Mouse (Mus musculus) midbrain, embryonic 15.5 days (tissue): ENCODE measurements at regions not wholly inside any gene's neighbourhood (a gene's known extent, or its start where the extent isn't known, plus 50 kb on each side); places are given as distances from the start of the nearest gene placed in this dataset.
A peak's percentile ranks its signal among the peaks of the same experiment; 100 is the strongest.

Experiments
- ATAC-seq: fragments of 200-750 bp; cut with Nextera tagmentation; replicated peaks from 2 replicates; pipeline ENCODE4 v1.8.0; 2017; ENCODE audit warnings: moderate TSS enrichment
- H3K27ac ChIP-seq: fragments of 300-500 bp; sonication (generic); 2 replicates; pipeline ENCODE4 v1.5.1; 2015; ENCODE audit warnings: mild to moderate bottlenecking, inconsistent platforms
- H3K27me3 ChIP-seq: fragments of 300-500 bp; sonication (generic); replicated peaks from 2 replicates; pipeline ENCODE4 v1.6.1; 2015; ENCODE audit warnings: inconsistent platforms
- H3K36me3 ChIP-seq: fragments of 300-500 bp; sonication (generic); replicated peaks from 2 replicates; pipeline ENCODE4 v1.6.1; 2015; ENCODE audit warnings: inconsistent platforms
- H3K4me1 ChIP-seq: fragments of 300-500 bp; sonication (generic); 2 replicates; pipeline ENCODE4 v1.6.1; 2015; ENCODE audit warnings: inconsistent platforms
- H3K4me2 ChIP-seq: fragments of 300-500 bp; sonication (generic); 2 replicates; pipeline ENCODE4 v1.6.1; 2015; ENCODE audit warnings: inconsistent platforms, mild to moderate bottlenecking, moderate library complexity
- H3K4me3 ChIP-seq: fragments of 300-500 bp; sonication (generic); 2 replicates; pipeline ENCODE4 v1.5.1; 2015; ENCODE audit warnings: mild to moderate bottlenecking, inconsistent platforms
- H3K9ac ChIP-seq: fragments of 300-500 bp; sonication (generic); 2 replicates; pipeline ENCODE4 v1.6.1; 2015; ENCODE audit warnings: mild to moderate bottlenecking, inconsistent platforms
- H3K9me3 ChIP-seq: fragments of 300-500 bp; sonication (generic); 2 replicates; pipeline ENCODE4 v1.6.1; 2016; ENCODE audit warnings: inconsistent platforms
- WGBS: fragments of 180-500 bp; shearing (Covaris S2); methylation state at CpG from one replicate; pipeline ENCODE4 v1.1.7; 2015; ENCODE audit warnings: mixed read lengths; 5-methylcytosine and 5-hydroxymethylcytosine counted together

- no peaks in the 10 kb centered on the region for H3K9me3 ChIP-seq
- H3K36me3 ChIP-seq: no peaks in the 10 kb centered on the region
- peak overlapping the region; percentile 12 for H3K4me3 ChIP-seq
- no peaks in the 10 kb centered on the region; the same call in none of the 2 replicates for H3K27me3 ChIP-seq
- H3K4me2 ChIP-seq: peak overlapping the region; percentile 35
- 20% methylated on average over 13 of the region's 13 CpGs for WGBS
- ATAC-seq: peak; percentile 55
- H3K27ac ChIP-seq: peak overlapping the region; percentile 56
- H3K9ac ChIP-seq: no peak overlapping the region
- H3K4me1 ChIP-seq: peaks cover 20% of the 10 kb centered on the region
Observed at GRCm38 (mm10) chr3:34195729-34196450, 114.8 kb upstream of the Dnajc19 start.

- Histone ChIP-seq H3K9me3 (0 out of 2 replicates have a peak, but pooled peaks cover 6% of the 10 kb centered on the region), H3K4me2 (no peak overlapping the region), H3K4me3 (no peak overlapping the region), H3K36me3 (no peaks in the 10 kb centered on the region), H3K9ac (no peak overlapping the region), H3K4me1 (peaks cover 2% of the 10 kb centered on the region; the same call in 1 of the 2 replicates), H3K27ac (no peak overlapping the region), H3K27me3 (no peaks in the 10 kb centered on the region)
- WGBS: 35% methylated on average over 6 of the region's 6 CpGs
- ATAC-seq: peak; percentile 90
Observed at GRCm38 (mm10) chr3:34173416-34174097, 92.4 kb upstream of the Dnajc19 start.

GRCm38 (mm10) chr3:34172899-34173298, 91.8 kb upstream of the Dnajc19 start:
- peaks cover 2% of the 10 kb centered on the region; the same call in 1 of the 2 replicates for H3K4me1 ChIP-seq
- H3K9me3 ChIP-seq: 0 out of 2 replicates have a peak, but pooled peaks cover 6% of the 10 kb centered on the region
- H3K4me2 ChIP-seq: no peak overlapping the region
- H3K27me3 ChIP-seq: no peaks in the 10 kb centered on the region
- H3K4me3 ChIP-seq: no peak overlapping the region
- WGBS: 27% methylated on average over 4 of the region's 4 CpGs
- H3K27ac ChIP-seq: 0 out of 2 replicates have a peak overlapping the region, but pooled peaks have one; percentile 15
- H3K9ac ChIP-seq: no peak overlapping the region
- ATAC-seq: peak; percentile 35; the same call in 1 of the 2 replicates
- no peaks in the 10 kb centered on the region for H3K36me3 ChIP-seq

GRCm38 (mm10) chr3:34171893-34172292, 90.8 kb upstream of the Dnajc19 start:
- Histone ChIP-seq H3K27ac (no peak overlapping the region), H3K9ac (no peak overlapping the region), H3K4me3 (no peak overlapping the region), H3K4me1 (peaks cover 2% of the 10 kb centered on the region; the same call in 1 of the 2 replicates), H3K36me3 (no peaks in the 10 kb centered on the region), H3K4me2 (no peak overlapping the region), H3K9me3 (no peaks in the 10 kb centered on the region), H3K27me3 (no peaks in the 10 kb centered on the region)
- WGBS: 54% methylated on average over 6 of the region's 6 CpGs
- ATAC-seq: no peak

- H3K4me2 ChIP-seq: no peak overlapping the region
- 0 out of 2 replicates have a peak, but pooled peaks cover 2% of the 10 kb centered on the region for H3K4me1 ChIP-seq
- ATAC-seq: no peak
- no peaks in the 10 kb centered on the region for H3K36me3 ChIP-seq
- H3K9me3 ChIP-seq: no peaks in the 10 kb centered on the region
- WGBS: 91% methylated on average over 1 of the region's 1 CpGs
- H3K4me3 ChIP-seq: no peak overlapping the region
- no peaks in the 10 kb centered on the region for H3K27me3 ChIP-seq
- H3K9ac ChIP-seq: no peak overlapping the region
- no peak overlapping the region for H3K27ac ChIP-seq
Observed at GRCm38 (mm10) chr3:34168087-34168486, 87.0 kb upstream of the Dnajc19 start.

- Histone ChIP-seq H3K4me2 (no peak overlapping the region), H3K36me3 (no peaks in the 10 kb centered on the region), H3K27ac (no peak overlapping the region), H3K4me1 (no peaks in the 10 kb centered on the region), H3K27me3 (no peaks in the 10 kb centered on the region), H3K9ac (no peak overlapping the region), H3K4me3 (no peak overlapping the region), H3K9me3 (no peaks in the 10 kb centered on the region)
- no peak for ATAC-seq
- WGBS: 68% methylated on average over 2 of the region's 2 CpGs
Observed at GRCm38 (mm10) chr3:34150036-34150435, 68.9 kb upstream of the Dnajc19 start.

GRCm38 (mm10) chr3:34143652-34144051, 62.5 kb upstream of the Dnajc19 start:
- Histone ChIP-seq H3K4me3 (no peak overlapping the region), H3K27ac (no peak overlapping the region), H3K27me3 (no peaks in the 10 kb centered on the region), H3K4me2 (no peak overlapping the region), H3K36me3 (no peaks in the 10 kb centered on the region), H3K9ac (no peak overlapping the region), H3K9me3 (no peaks in the 10 kb centered on the region), H3K4me1 (no peaks in the 10 kb centered on the region)
- WGBS: 68% methylated on average over 2 of the region's 2 CpGs
- ATAC-seq: no peak

- 84% methylated on average over 9 of the region's 9 CpGs for WGBS
- Histone ChIP-seq H3K4me1 (no peaks in the 10 kb centered on the region), H3K4me2 (no peak overlapping the region), H3K9me3 (no peaks in the 10 kb centered on the region), H3K36me3 (no peaks in the 10 kb centered on the region), H3K27ac (no peak overlapping the region), H3K4me3 (no peak overlapping the region), H3K9ac (no peak overlapping the region), H3K27me3 (no peaks in the 10 kb centered on the region)
- no peak for ATAC-seq
Observed at GRCm38 (mm10) chr3:34139227-34139626, 58.1 kb upstream of the Dnajc19 start.

- no peak overlapping the region for H3K4me2 ChIP-seq
- no peaks in the 10 kb centered on the region for H3K36me3 ChIP-seq
- no peak for ATAC-seq
- H3K27me3 ChIP-seq: no peaks in the 10 kb centered on the region
- no peak overlapping the region for H3K4me3 ChIP-seq
- H3K4me1 ChIP-seq: no peaks in the 10 kb centered on the region
- H3K27ac ChIP-seq: no peak overlapping the region
- 87% methylated on average over 7 of the region's 7 CpGs for WGBS
- H3K9ac ChIP-seq: no peak overlapping the region
- H3K9me3 ChIP-seq: no peaks in the 10 kb centered on the region
Observed at GRCm38 (mm10) chr3:34137984-34138383, 56.9 kb upstream of the Dnajc19 start.

GRCm38 (mm10) chr3:34136385-34136784, 55.3 kb upstream of the Dnajc19 start:
- H3K4me3 ChIP-seq: no peak overlapping the region
- H3K36me3 ChIP-seq: no peaks in the 10 kb centered on the region
- no peak overlapping the region for H3K4me2 ChIP-seq
- no peak overlapping the region for H3K9ac ChIP-seq
- H3K9me3 ChIP-seq: no peaks in the 10 kb centered on the region
- ATAC-seq: no peak
- 95% methylated on average over 2 of the region's 2 CpGs for WGBS
- no peaks in the 10 kb centered on the region for H3K4me1 ChIP-seq
- no peak overlapping the region for H3K27ac ChIP-seq
- no peaks in the 10 kb centered on the region for H3K27me3 ChIP-seq
